Mouse (Mus musculus): Measurements from ENCODE around the gene Ccnl1. TPM values are rescaled to one million over a fixed set of nuclear protein-coding genes. Genes with fewer than 3 reads are reported as not detected.

Gene Ccnl1
- total and polyA plus RNA-seq, 3 experiments = 20.1 to 56.5 TPM; not detected in 1

GRCm38 (mm10) chr3:65962270-65962930, 4.4 kb upstream of the Ccnl1 start:
- Histone ChIP-seq H3K79me2 (ENCODE audit: control insufficient read depth, insufficient read depth, low read length, poor library complexity) (peaks cover 14% of the 10 kb centered on the region), H3K9me3 (replicated peaks; ENCODE audit: insufficient read depth, low read length) (no peaks in the 10 kb centered on the region), H3K4me1 (ENCODE audit: control insufficient read depth in 1 of 2, insufficient read depth in 2 of 2, low read length in 2 of 2) (peaks cover 28 to 33% of the 10 kb centered on the region in 2 experiments), H3K36me3 (ENCODE audit: control insufficient read depth in 1 of 2, insufficient read depth in 2 of 2, low read length in 2 of 2) (peaks cover 0 to 38% of the 10 kb centered on the region in 2 experiments; a peak in 2 of 4 replicates), H3K4me3 (ENCODE audit: control insufficient read depth in 1 of 2, insufficient read depth in 1 of 2, low read depth in 2 of 2, low read length in 2 of 2) (no peak overlapping the region), H3K27me3 (ENCODE audit: control insufficient read depth in 1 of 2, insufficient read depth in 2 of 2, low read length in 2 of 2) (no peaks in the 10 kb centered on the region), H3K9ac (ENCODE audit: control insufficient read depth, low read depth, low read length, poor library complexity, severe bottlenecking) (no peak overlapping the region), H3K27ac (ENCODE audit: control insufficient read depth, low read depth, low read length) (0 out of 2 replicates have a peak overlapping the region, but pooled peaks have one; percentile 11)
- TF ChIP-seq SIN3A (IDR thresholded peaks at IDR 0.05; ENCODE audit: low read length) = peak; percentile 45; the same call in 1 of the 2 replicates
- TF ChIP-seq EP300 (IDR thresholded peaks at IDR 0.05; ENCODE audit: low read depth in 1 of 2, low read length in 2 of 2) = peak in 1 of 2 experiments; percentile 65; a peak in 2 of 4 replicates
- TF ChIP-seq MYB (IDR thresholded peaks at IDR 0.05; ENCODE audit: low read depth, low read length) = no peak
- TF ChIP-seq ETS1 (IDR thresholded peaks at IDR 0.05; ENCODE audit: low read depth, low read length) = 0 out of 2 replicates have a peak, but pooled peaks have one; percentile 34
- no peak for DNase-seq (ENCODE audit: low read depth, low spot score)

DNA sequence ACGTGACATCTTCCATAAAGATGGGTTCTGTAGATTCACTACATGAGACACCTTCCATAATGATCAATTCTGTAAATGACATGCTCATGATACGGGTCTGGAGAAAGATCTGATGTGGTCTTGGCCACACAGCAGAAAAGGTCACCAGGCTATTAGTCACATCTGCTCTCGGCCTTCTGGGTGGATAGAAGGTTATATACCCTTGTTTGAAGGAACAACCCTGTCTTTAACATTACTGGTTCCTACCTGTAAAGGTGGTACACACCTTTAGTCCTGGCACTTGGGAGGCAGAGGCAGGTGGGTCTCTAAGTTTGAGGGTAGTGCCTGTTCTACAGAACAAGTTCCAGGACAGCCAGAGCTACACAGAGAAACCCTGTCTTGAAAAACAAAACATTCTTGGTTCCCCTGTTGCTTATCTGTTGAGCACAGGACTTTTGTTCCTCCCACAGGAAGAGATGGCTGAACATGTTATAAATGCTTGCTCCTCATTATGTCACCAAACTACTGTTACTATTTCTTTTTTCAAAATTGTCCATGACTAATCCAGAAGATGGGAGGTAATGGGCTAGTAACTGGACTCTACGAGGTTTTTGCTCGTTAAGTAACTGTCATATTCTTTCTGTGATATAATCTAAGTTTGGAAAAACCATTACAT, 2.4 kb upstream of the Ccnl1 start:
- Histone ChIP-seq H3K36me3 (ENCODE audit: control insufficient read depth in 1 of 2, insufficient read depth in 2 of 2, low read length in 2 of 2) (peaks cover 12 to 52% of the 10 kb centered on the region in 2 experiments), H3K9ac (ENCODE audit: control insufficient read depth, low read depth, low read length, poor library complexity, severe bottlenecking) (peak overlapping the region; percentile 31; the same call in 1 of the 2 replicates), H3K79me2 (ENCODE audit: control insufficient read depth, insufficient read depth, low read length, poor library complexity) (peaks cover 31% of the 10 kb centered on the region), H3K27ac (ENCODE audit: control insufficient read depth, low read depth, low read length) (peak overlapping the region; percentile 93), H3K27me3 (ENCODE audit: control insufficient read depth in 1 of 2, insufficient read depth in 2 of 2, low read length in 2 of 2) (no peaks in the 10 kb centered on the region), H3K9me3 (replicated peaks; ENCODE audit: insufficient read depth, low read length) (no peaks in the 10 kb centered on the region), H3K4me3 (ENCODE audit: control insufficient read depth in 1 of 2, insufficient read depth in 1 of 2, low read depth in 2 of 2, low read length in 2 of 2) (peak overlapping the region in 1 of 2 experiments; percentile 0; a peak in 1 of 4 replicates), H3K4me1 (ENCODE audit: control insufficient read depth in 1 of 2, insufficient read depth in 2 of 2, low read length in 2 of 2) (peaks cover 34 to 38% of the 10 kb centered on the region in 2 experiments)
- DNase-seq (ENCODE audit: low read depth, low spot score) = peak; percentile 85
- TF ChIP-seq TBP (IDR thresholded peaks at IDR 0.05; ENCODE audit: low read depth, low read length) (no peak), SMC3 (IDR thresholded peaks at IDR 0.05; ENCODE audit: low read depth, low read length) (no peak), EP300 (IDR thresholded peaks at IDR 0.05; ENCODE audit: low read depth in 1 of 2, low read length in 2 of 2) (peak; percentile 89 to 92), MAX (IDR thresholded peaks at IDR 0.05; ENCODE audit: low read length) (no peak), ZKSCAN1 (IDR thresholded peaks at IDR 0.05; ENCODE audit: low read depth, low read length) (no peak), HCFC1 (IDR thresholded peaks at IDR 0.05; ENCODE audit: low read depth, low read length) (no peak), GATA1 (IDR thresholded peaks at IDR 0.05; ENCODE audit: low read depth, low read length) (peak; percentile 96), UBTF (IDR thresholded peaks at IDR 0.05; ENCODE audit: borderline replicate concordance, insufficient read depth, low read depth, low read length) (no peak), MAZ (IDR thresholded peaks at IDR 0.05; ENCODE audit: low read depth, low read length) (no peak), MXI1 (IDR thresholded peaks at IDR 0.05; ENCODE audit: low read depth, low read length) (peak; percentile 46; the same call in 1 of the 2 replicates), ETS1 (IDR thresholded peaks at IDR 0.05; ENCODE audit: low read depth, low read length) (peak; percentile 94), MYB (IDR thresholded peaks at IDR 0.05; ENCODE audit: low read depth, low read length) (0 out of 2 replicates have a peak, but pooled peaks have one; percentile 18), ZNF384 (IDR thresholded peaks at IDR 0.05; ENCODE audit: low read depth, low read length) (peak; percentile 54; the same call in 1 of the 2 replicates), TAL1 (IDR thresholded peaks at IDR 0.05; ENCODE audit: low read length) (peak; percentile 95), RCOR1 (IDR thresholded peaks at IDR 0.05; ENCODE audit: low read depth, low read length) (peak; percentile 64; the same call in 1 of the 2 replicates), TCF12 (IDR thresholded peaks at IDR 0.05; ENCODE audit: low read depth, low read length) (peak; percentile 93), SIN3A (IDR thresholded peaks at IDR 0.05; ENCODE audit: low read length) (peak; percentile 88)
